Mouse (Mus musculus) left cerebral cortex, adult 11 months (tissue): ENCODE measurements around the gene Lrrc28.

Experiments
- DNase-seq: peaks from one replicate; pipeline ENCODE4 v3.0.0; 2022; ENCODE audit warnings: low spot score

Gene Lrrc28

GRCm38 (mm10) chr7:67593902-67594301 is 51.2 kb downstream of the Lrrc28 start:
- DNase-seq: no peak

- DNase-seq: no peak
Measured at GRCm38 (mm10) chr7:67592670-67593069, 52.4 kb downstream of the Lrrc28 start.

- no peak for DNase-seq
Measured at GRCm38 (mm10) chr7:67588743-67589142, 56.3 kb downstream of the Lrrc28 start.

GRCm38 (mm10) chr7:67586479-67586878 is 58.6 kb downstream of the Lrrc28 start:
- DNase-seq: no peak

- no peak for DNase-seq
Measured at GRCm38 (mm10) chr7:67583852-67584251, 61.2 kb downstream of the Lrrc28 start.

GRCm38 (mm10) chr7:67578783-67579482 is 66.1 kb downstream of the Lrrc28 start:
- no peak for DNase-seq

GRCm38 (mm10) chr7:67578044-67578443 is 67.0 kb downstream of the Lrrc28 start:
- DNase-seq: no peak

DNA sequence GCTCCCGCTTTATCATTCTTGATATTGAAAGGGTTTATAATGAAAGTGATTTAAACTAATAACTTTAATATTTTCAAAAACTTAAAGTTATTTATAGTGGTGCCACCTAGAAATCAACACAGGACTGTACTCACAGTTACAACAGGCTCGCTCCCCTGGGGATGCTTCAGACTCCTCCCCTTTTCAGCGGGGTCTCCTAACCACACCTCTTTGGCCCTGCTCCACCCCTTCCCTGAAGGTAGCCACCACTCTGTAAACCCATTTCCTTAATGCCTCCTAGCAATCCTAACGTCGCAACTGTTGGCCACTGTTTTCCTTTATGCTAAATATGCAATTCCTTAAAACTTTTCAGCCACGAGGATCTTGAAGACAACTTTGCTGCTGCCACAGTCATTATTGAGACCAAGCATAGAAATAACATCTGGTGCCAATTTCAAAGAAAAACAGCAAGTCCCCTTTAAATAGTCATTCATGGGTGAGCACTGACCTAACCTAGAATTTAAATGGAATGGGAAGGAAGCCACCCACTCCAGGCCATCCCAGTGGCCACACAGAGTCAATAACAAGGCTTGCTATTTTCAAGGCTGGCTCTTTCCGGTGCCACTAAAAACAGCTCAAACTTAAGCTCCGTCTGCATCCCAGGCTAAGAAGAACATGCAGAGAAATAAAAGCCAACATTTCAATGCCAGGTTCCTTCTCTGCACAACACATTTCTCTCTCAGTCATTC is 78.4 kb downstream of the Lrrc28 start:
- DNase-seq: no peak

- no peak for DNase-seq
Measured at GRCm38 (mm10) chr7:67565132-67565531, 79.9 kb downstream of the Lrrc28 start.

DNA sequence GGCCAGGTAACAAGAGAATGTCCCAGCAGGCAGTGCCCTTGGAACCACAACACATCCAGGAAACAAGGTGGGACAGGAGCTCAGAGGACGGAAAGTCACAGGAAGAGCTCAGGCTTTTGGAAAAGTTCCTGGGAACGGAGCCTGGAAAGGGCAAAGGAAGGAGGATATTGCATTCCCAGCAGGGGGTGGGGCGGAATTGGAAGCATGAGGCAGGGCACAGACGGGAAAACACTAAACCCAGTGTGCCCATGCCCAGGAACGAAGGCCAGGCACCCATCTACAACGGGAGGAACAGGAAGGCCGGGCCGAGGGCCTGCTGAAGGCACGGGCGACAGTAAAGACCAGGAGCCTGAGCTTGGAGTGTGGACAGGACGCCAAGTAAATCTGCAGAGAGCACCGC is 82.9 kb downstream of the Lrrc28 start:
- DNase-seq: no peak

DNA sequence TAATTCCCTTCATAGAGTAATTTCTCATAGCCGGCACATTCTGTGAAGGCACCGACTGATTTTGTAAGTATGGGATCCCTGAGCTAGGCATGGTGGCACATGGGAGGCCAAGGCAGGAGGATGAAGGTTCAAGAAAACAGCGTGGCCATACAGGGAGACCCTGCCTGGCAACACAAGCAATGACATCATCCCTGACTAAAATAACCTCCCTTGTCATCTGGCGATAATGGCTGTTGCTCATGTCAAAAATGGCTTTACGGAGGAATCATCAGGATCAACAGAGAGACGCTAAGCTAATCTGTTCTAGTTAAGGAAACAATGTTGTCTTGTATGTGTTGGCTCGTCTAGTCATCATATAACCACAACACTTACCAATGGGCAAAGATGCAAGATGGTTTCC is 85.6 kb downstream of the Lrrc28 start:
- DNase-seq: no peak

DNA sequence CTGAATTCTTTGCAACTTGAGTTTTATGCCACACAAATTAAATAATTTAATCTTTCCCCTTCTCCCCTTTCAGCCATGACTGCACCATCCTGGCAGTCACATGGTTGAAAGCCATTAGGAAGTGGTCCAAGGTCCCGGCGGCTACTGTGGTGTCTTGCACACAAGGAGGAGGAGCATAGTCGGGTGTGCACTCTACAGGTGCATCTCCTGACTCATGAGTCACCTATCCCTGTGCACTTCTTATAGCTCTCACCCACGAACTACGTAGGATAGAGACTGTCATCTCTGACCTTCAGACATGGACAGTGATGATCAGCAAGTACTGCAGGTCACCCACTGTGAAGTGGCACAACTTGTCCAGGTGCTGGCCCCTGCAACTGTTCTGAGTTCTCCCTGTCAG is 86.8 kb downstream of the Lrrc28 start:
- no peak for DNase-seq

DNA sequence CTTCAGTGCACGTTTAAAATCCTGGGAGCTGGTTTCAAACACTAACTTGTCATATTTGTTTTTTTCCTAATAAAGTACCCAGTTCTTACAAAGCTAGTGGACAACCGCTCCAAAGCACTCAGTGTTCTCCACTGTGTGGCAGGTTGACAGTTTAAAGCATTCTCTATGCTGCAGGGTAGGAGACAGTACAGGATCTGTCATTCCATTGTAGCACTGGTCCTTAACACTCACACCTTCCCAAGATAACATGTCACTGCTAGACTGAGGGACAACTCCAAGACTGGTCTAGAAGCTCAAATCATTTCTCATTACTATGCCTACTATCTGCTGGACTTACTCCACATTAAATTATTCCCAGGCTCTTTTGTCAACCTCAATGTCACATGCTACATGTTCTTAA is 90.2 kb downstream of the Lrrc28 start:
- DNase-seq: no peak

DNA sequence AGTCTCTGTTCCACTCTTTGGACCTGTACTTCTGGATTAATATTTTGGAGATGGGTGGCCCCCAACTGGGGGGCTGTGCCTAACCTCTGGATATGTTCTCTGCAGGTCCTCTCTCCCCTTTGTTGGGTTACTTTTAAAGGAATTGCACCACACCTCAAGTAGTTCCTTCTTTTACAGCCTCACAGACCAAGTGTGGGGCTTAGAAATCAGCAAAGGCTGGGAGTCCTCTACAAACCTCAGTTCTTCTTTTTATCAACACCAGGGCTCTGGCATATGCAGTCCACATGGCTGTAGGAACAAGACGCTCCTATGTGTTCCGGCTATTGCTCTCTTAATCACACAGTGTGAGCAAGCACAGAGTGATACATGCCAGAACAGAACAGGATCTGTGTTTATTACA is 93.8 kb downstream of the Lrrc28 start:
- DNase-seq: no peak

DNA sequence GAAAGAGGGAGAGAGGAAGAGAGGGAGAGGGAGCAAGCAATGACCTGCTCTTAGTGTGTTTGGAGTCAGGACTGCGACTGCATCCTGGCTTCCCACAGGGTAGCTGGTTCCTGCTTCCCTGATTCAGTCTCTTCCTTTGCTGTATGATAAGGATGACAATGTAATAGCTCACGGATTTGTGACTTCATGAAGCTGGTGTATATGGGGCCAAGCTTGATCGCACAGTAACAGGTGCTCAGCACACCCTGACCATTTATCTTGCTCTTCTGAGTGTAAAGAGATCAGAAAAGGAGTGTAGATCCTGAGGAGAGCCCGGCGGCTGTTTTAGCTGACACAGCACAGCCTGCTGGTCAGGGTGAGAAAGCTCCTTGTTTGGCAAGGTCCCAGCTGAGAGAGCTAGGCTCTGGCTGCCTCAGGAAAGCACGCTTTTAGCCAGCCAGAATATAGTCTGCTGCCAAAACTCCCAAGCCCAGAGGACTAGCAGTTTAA is 96.0 kb downstream of the Lrrc28 start:
- peak; percentile 77 for DNase-seq

DNA sequence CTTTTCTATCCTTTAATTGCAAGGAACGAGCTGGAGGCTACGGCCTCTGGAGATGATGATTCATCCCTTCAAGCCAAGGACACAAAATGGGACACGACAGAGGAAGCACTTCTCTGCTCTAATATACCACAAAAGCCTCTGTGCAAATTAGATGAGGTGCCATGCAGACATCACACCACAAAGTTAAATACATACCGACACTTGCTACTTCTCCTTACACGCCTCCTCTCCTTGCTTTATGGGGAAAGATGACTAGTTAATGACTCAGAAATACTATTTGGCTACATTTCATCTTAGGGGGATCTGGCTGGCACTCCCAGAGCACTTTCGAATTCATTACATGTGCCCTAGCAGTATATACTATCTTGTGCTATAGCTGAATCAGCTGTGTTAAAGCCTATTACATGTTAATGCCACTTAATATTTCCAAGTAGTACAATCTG is 96.4 kb downstream of the Lrrc28 start:
- no peak for DNase-seq

DNA sequence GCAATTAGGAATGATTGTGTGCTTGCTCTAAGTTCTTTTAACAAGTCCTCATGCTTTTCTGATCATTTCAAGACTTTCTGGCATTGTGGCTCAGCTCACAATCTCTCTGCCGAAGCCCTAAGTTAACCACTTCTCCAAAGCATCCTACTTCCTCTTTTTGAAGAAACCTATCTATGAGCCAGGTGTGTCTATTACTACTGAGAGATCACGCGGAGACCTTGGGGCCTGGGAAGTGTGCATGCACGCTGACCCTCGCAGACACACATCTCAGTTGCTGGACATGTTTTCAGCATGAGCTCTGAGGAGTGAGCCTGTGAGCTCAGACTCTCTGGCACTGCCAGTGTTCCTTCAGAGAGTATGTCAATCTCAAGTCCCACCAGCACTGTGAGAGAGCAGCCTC is 98.8 kb downstream of the Lrrc28 start:
- DNase-seq: no peak

GRCm38 (mm10) chr7:67544586-67544985 is 100.5 kb downstream of the Lrrc28 start:
- DNase-seq: no peak

DNA sequence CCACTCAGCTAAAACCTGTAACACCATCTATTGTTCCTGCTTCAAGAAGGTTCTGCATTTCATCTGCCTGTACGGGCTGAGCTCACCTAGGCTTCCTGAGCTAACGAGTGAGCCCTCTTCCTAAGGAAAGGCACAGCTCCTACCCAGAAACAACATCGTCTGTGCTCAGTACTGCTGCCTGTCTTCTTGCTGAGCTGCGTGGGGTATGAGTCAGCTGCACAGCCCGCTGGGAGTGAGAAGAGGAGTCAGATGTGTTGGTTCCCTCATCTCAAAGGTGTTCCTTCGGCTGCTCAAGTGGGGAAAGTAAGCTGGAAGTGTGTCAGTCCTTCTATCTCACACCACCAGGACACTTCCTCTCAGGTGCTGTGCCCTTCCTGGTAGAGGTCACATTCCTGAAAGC is 101.4 kb downstream of the Lrrc28 start:
- no peak for DNase-seq

DNA sequence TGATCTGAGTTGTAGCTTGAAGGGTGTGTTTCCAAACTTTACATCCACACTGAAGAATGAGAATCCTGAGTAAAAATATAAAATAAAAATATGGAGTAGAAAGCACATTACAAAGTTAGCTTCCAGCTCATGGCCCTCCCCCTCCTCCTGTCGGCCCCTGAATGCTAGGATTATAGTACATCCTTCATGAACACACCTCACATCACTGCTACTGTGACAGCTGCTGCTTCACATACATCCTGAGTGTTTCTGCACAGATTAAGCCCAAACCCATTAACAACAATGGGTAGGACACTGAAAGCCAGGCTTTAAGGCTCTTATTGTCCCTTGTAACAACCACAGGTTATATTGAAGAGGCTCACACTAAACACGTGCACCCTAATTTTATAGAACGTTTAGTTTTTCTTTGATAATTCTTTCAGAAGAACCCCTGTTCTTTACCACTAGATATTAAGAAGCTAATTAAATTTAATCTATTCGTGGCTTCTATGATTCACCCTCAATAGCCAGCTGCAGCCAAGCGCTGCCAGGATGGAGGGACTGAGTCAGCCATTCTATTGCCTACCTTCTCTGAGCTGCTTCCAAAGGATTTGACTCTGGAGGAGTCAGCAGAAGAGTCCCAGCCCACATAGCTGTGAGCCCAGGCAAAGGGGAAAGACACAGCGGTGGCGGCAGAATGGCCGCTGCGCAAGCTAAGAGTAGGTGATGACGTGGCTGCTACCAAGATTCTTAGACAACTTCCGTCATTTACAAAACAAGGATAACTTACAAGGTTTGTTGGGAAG is 108.3 kb downstream of the Lrrc28 start:
- no peak for DNase-seq

DNA sequence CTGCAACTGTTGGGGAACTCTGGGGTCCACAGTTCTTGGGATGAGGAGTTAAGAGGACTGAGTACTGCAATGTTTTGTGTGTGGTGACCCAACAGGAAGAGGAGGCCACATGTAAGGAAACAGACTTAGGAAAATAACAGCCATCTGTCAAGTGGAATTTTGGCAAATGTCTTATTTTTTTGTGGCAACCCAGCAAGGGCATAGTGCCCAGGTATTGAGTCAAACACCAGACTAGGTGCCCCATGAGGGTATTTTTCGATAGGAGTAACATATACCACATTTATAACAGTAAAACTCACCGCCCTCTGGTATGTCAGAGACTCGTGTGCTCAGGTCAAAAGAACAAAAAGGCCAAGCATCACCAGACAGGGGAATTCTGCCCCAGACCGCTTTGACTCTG is 109.1 kb downstream of the Lrrc28 start:
- DNase-seq: no peak

GRCm38 (mm10) chr7:67530981-67531380 is 114.1 kb downstream of the Lrrc28 start:
- DNase-seq: no peak

- no peak for DNase-seq
Measured at GRCm38 (mm10) chr7:67529381-67529780, 115.7 kb downstream of the Lrrc28 start.
